Mouse (Mus musculus) layer of hippocampus, adult 6 months (tissue): Measurements from ENCODE around the gene Gm10665. TPM values are rescaled to one million over a fixed set of nuclear protein-coding genes. Genes with fewer than 3 reads are reported as not detected.

Source experiments
- long read RNA-seq, 2 experiments: library from polyadenylated mRNA; unstranded; transcript quantifications; one replicate each; pipeline ENCODE4 v2.0.0; 2019 to 2020
- polyA plus RNA-seq: library from polyadenylated mRNA; unstranded; fragments of <200 nt; fragmentation: Nextera tagmentation; gene quantifications from 2 replicates; pipeline ENCODE4 v1.2.3, GENCODE M21; 2021

Gene Gm10665
- not detected in 2 replicates for polyA plus RNA-seq
- long read RNA-seq, experiment 1: 0 reads
- long read RNA-seq, experiment 2: 0 reads

DNA sequence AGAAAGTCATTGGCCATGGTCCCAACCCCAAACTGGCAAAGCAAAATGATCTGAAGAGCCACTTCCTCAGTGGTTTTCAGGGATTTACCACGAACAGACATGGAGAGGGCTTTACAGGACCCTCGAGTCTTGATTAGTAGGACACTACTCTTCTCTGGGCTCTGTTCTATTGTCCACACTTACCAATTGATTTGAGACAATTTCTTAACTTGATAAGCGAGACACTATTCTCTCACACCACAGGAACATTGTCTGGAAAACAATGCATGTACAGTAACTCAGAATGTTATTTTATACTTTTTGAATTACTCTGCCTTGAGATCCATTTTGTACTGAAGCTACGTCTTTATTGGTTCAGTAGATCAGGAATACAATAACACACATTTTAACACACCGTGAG lies at the start of gene Gm10665:
Gene Gm10665, minus strand, starts transcription at position 101 of the 400 bp plus-strand sequence.

GRCm38 (mm10) chr7:22499578-22499977 lies 35.7 kb upstream of the Gm10665 start, which contains the start of gene Vmn1r151:
Gene Vmn1r151, minus strand, starts transcription at chr7:22499678.

DNA sequence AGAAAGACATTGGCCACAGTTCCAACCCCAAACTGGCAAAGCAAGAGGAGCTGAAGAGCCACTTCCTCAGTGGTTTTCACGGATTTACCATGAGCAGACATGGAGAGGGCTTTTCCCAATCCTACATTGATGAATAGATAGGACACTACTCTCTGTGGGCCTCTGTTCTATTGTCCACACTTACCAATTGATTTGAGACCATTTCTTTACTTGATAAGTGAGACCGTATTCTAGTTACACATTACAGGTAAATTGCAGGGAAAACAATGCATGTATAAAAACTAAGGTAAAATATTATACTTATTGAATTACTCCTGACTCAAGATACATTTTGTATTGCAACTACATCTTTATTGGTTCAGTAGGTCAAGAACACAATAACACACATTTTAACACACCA lies 25.7 kb downstream of the Gm10665 start, which contains the start of gene Vmn1r149:
Gene Vmn1r149, minus strand, starts transcription at position 101 of the 400 bp plus-strand sequence.

GRCm38 (mm10) chr7:22413283-22413682 lies 50.6 kb downstream of the Gm10665 start, which contains the start of gene Vmn1r148:
Gene Vmn1r148, plus strand, starts transcription at chr7:22413583.

Other genes starting within 250 kb of the Gm10665 start
- not detected in 2 replicates for gene Gm8453, start 234.6 kb downstream of the Gm10665 start, polyA plus RNA-seq
- gene Gm4187, start 134.4 kb downstream of the Gm10665 start, polyA plus RNA-seq: not detected in 2 replicates
- gene Gm8660, start 93.0 kb downstream of the Gm10665 start, polyA plus RNA-seq: not detected in 2 replicates
- not detected in 2 replicates for gene Vmn1r148, start 50.5 kb downstream of the Gm10665 start, polyA plus RNA-seq
- not detected in 2 replicates for gene Vmn1r149, start 25.8 kb downstream of the Gm10665 start, polyA plus RNA-seq
- not detected in 2 replicates for gene Vmn1r151, start 35.6 kb upstream of the Gm10665 start, polyA plus RNA-seq
- not detected in 2 replicates for gene Vmn1r152, start 58.9 kb upstream of the Gm10665 start, polyA plus RNA-seq
- gene Gm8677, start 70.8 kb upstream of the Gm10665 start, polyA plus RNA-seq: not detected in 2 replicates
- gene Gm4201, start 101.3 kb upstream of the Gm10665 start, polyA plus RNA-seq: not detected in 2 replicates
- not detected in 2 replicates for gene Gm4565, start 124.1 kb upstream of the Gm10665 start, polyA plus RNA-seq
- not detected in 2 replicates for gene Vmn1r155, start 193.9 kb upstream of the Gm10665 start, polyA plus RNA-seq
- gene Gm8693, start 228.2 kb upstream of the Gm10665 start, polyA plus RNA-seq: not detected in 2 replicates